8 mouse cellular contexts compared by ENCODE assay signal in the genomic region with DNA sequence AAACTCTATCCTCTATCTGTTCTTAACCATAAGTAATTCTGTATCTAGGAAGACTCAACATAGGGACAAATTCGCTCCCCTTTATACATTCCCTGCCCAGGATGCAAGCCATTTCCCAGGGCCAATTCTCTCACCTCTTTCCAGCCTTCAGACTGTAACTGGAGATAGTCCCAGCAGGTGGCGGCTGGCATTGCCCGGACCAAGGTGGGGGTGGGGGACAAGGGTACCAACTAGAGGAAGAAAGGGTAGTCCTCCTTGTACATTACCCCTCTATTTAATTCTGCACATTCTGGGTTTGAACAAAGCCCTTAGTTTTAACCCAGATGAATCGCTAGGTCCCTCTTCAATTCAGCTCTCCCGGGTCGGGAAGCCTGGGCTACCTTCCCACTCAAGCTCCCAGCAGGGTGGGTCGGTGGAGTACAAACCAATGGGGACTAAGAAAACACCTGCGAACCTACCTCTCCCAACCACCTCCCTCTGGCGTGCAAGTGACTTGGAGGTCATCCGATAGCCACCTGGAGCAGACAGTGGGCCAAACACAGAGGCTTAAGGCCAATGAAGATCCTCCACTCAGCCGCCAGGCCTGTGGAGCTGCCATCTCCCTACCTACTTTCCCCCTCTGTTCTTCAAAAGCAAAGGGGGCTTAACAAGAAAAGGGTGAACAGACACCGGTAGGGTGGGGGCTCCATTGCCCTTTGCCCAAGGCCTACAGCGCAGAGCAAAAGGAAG. TPM values are rescaled to one million over a fixed set of nuclear protein-coding genes. Genes with fewer than 3 reads are reported as not detected.
DNase-seq lines count a peak whose midpoint lies in the region; ATAC-seq and TF ChIP-seq lines count a peak whose summit lies in the region.

No protein-coding gene starts in this region.

- DNase-seq in embryo, embryonic 10.5 days (ENCODE audit: low spot score) = peak; percentile 32
- DNase-seq in embryo, embryonic 9.5 days (ENCODE audit: extremely low spot score) = no peak
- no peak for DNase-seq in embryonic facial prominence, embryonic 11.5 days (ENCODE audit: low spot score)
- no peak for DNase-seq in hindbrain, postnatal 0 days (ENCODE audit: low spot score)
- DNase-seq in midbrain, embryonic 10.5 days (ENCODE audit: low spot score) = no peak
- no peak for DNase-seq in layer of hippocampus, postnatal 10 days (ENCODE audit: low spot score in 2 of 2)
- no peak for DNase-seq in c-Kit-positive CD71-positive TER-119-positive erythroid progenitor cells, embryonic 14.5 days (ENCODE audit: low spot score)

- ATAC-seq in embryonic facial prominence, embryonic 11.5 days (replicated peaks; ENCODE audit: insufficient number of reproducible peaks, low FRiP score, low TSS enrichment, low read depth) = no peak
- no peak for ATAC-seq in hindbrain, postnatal 0 days

- no peak overlapping the region for H3K27ac ChIP-seq in embryonic facial prominence, embryonic 11.5 days (replicated peaks; ENCODE audit: low read depth, low read length)
- H3K27ac ChIP-seq in hindbrain, postnatal 0 days = peak overlapping the region; percentile 95
- H3K27ac ChIP-seq in midbrain, embryonic 10.5 days (replicated peaks) = peak overlapping the region; percentile 94

- TF ChIP-seq CTCF in C2C12 (IDR thresholded peaks at IDR 0.05; ENCODE audit: control insufficient read depth, insufficient read depth, insufficient read length) = no peak
- 0 out of 2 replicates have a peak, but pooled peaks have one; percentile 24 for TF ChIP-seq CTCF in hindbrain, postnatal 0 days (IDR thresholded peaks at IDR 0.05; ENCODE audit: low read depth)

- no peaks in the 10 kb centered on the region for H3K27me3 ChIP-seq in C2C12 (ENCODE audit: control insufficient read depth, insufficient read depth, insufficient read length)
- H3K27me3 ChIP-seq in embryonic facial prominence, embryonic 11.5 days (ENCODE audit: control insufficient read depth, insufficient read depth, low read length) = no peaks in the 10 kb centered on the region
- no peaks in the 10 kb centered on the region for H3K27me3 ChIP-seq in hindbrain, postnatal 0 days (ENCODE audit: insufficient read depth, low read length)
- H3K27me3 ChIP-seq in midbrain, embryonic 10.5 days (ENCODE audit: low read depth, poor library complexity, severe bottlenecking) = no peaks in the 10 kb centered on the region

- H3K4me1 ChIP-seq in embryonic facial prominence, embryonic 11.5 days (ENCODE audit: control insufficient read depth, insufficient read depth, low read length) = peaks cover 7% of the 10 kb centered on the region; the same call in 1 of the 2 replicates
- H3K4me1 ChIP-seq in hindbrain, postnatal 0 days (ENCODE audit: insufficient read depth, low read length) = peaks cover 7% of the 10 kb centered on the region
- peaks cover 32% of the 10 kb centered on the region for H3K4me1 ChIP-seq in midbrain, embryonic 10.5 days

- WGBS in embryonic facial prominence, embryonic 11.5 days = 20% methylated on average over 13 of the region's 13 CpGs
- 13% methylated on average over 13 of the region's 13 CpGs for WGBS in hindbrain, postnatal 0 days
- WGBS in midbrain, embryonic 10.5 days = 14% methylated on average over 13 of the region's 13 CpGs

- H3K79me3 ChIP-seq in C2C12 (ENCODE audit: low read depth) = peaks cover 17% of the 10 kb centered on the region

- peak overlapping the region; percentile 77 for H3K9ac ChIP-seq in embryonic facial prominence, embryonic 11.5 days (replicated peaks; ENCODE audit: low read length)
- H3K9ac ChIP-seq in hindbrain, postnatal 0 days (replicated peaks; ENCODE audit: low read length) = peak overlapping the region; percentile 81

- peaks cover 34% of the 10 kb centered on the region for H3K36me3 ChIP-seq in C2C12 (ENCODE audit: control insufficient read depth, insufficient read depth)
- H3K36me3 ChIP-seq in embryonic facial prominence, embryonic 11.5 days (replicated peaks; ENCODE audit: control insufficient read depth, insufficient read depth, low read depth, low read length) = peaks cover 6% of the 10 kb centered on the region
- H3K36me3 ChIP-seq in hindbrain, postnatal 0 days (ENCODE audit: insufficient read depth, low read length) = peaks cover 27% of the 10 kb centered on the region
- H3K36me3 ChIP-seq in midbrain, embryonic 10.5 days = peaks cover 43% of the 10 kb centered on the region

- H3K4me2 ChIP-seq in embryonic facial prominence, embryonic 11.5 days (ENCODE audit: low read depth, low read length) = peak overlapping the region; percentile 89
- H3K4me2 ChIP-seq in hindbrain, postnatal 0 days (ENCODE audit: low read depth, low read length) = peak overlapping the region; percentile 95

- no peaks in the 10 kb centered on the region for H3K9me3 ChIP-seq in embryonic facial prominence, embryonic 11.5 days (replicated peaks; ENCODE audit: control insufficient read depth, low read length)
- no peaks in the 10 kb centered on the region for H3K9me3 ChIP-seq in hindbrain, postnatal 0 days (ENCODE audit: low read length)
- H3K9me3 ChIP-seq in midbrain, embryonic 10.5 days (replicated peaks) = no peaks in the 10 kb centered on the region

- H3K79me2 ChIP-seq in C2C12 (ENCODE audit: control insufficient read depth, insufficient read depth) = peaks cover 48% of the 10 kb centered on the region

- peak overlapping the region; percentile 95 for H3K4me3 ChIP-seq in C2C12 (ENCODE audit: insufficient read depth, poor library complexity, severe bottlenecking)
- peak overlapping the region; percentile 86 for H3K4me3 ChIP-seq in embryonic facial prominence, embryonic 11.5 days (ENCODE audit: low read depth, low read length)
- peak overlapping the region; percentile 83 for H3K4me3 ChIP-seq in hindbrain, postnatal 0 days (ENCODE audit: low read length)
- H3K4me3 ChIP-seq in midbrain, embryonic 10.5 days = peak overlapping the region; percentile 74

- H3ac ChIP-seq in C2C12 (ENCODE audit: control insufficient read depth, insufficient read length, low read depth) = peak overlapping the region; percentile 92

TF ChIP-seq in C2C12, 6 proteins besides CTCF, POLR2A, EP300 and RAD21:
- TF ChIP-seq MYOG (IDR thresholded peaks at IDR 0.05; ENCODE audit: control insufficient read depth, extremely low read depth, insufficient read length) (no peak), MAX (IDR thresholded peaks at IDR 0.05) (no peak), USF1 (IDR thresholded peaks at IDR 0.05; ENCODE audit: low read depth) (no peak), FOSL1 (IDR thresholded peaks at IDR 0.05; ENCODE audit: insufficient read depth, low read length, poor library complexity, severe bottlenecking) (no peak), MYOD1 (IDR thresholded peaks at IDR 0.05; ENCODE audit: control insufficient read depth, insufficient read length, low read depth) (no peak), CEBPB (IDR thresholded peaks at IDR 0.05; ENCODE audit: low read depth) (no peak)

RNA-seq across cellular contexts. Expression of a gene that starts 1.4 kb away (rescaled TPM):
- polyA plus RNA-seq in C2C12 (2012; fragmentation: generic; extraction: Trizol) = 15.3 TPM
- 18.0 and 23.0 TPM in 2 replicates for polyA plus RNA-seq in embryonic facial prominence, embryonic 11.5 days (2014; fragmentation: Nextera tagmentation; extraction: Ambion mirVana)
- 34.1 and 35.4 TPM in 2 replicates for total RNA-seq in hindbrain, postnatal 0 days (2014; rRNA removed)
- 17.3 and 18.0 TPM in 2 replicates for polyA plus RNA-seq in hindbrain, postnatal 0 days (2015; fragmentation: Nextera tagmentation; extraction: Ambion mirVana)
- 40.0 and 42.2 TPM in 2 replicates for polyA plus RNA-seq in midbrain, embryonic 10.5 days (2016; fragmentation: Nextera tagmentation; extraction: Ambion mirVana)
- total RNA-seq in layer of hippocampus, postnatal 10 days (2021) = 10 to 100 TPM; 26.4 to 30.8 TPM

RNA-seq across cellular contexts. Expression of a gene that starts 28.6 kb away (rescaled TPM):
- 264 TPM for polyA plus RNA-seq in C2C12 (2012; fragmentation: generic; extraction: Trizol)
- polyA plus RNA-seq in embryonic facial prominence, embryonic 11.5 days (2014; fragmentation: Nextera tagmentation; extraction: Ambion mirVana) = 311 and 325 TPM in 2 replicates
- total RNA-seq in hindbrain, postnatal 0 days (2014; rRNA removed) = 208 and 210 TPM in 2 replicates
- 267 and 272 TPM in 2 replicates for polyA plus RNA-seq in hindbrain, postnatal 0 days (2015; fragmentation: Nextera tagmentation; extraction: Ambion mirVana)
- 341 and 345 TPM in 2 replicates for polyA plus RNA-seq in midbrain, embryonic 10.5 days (2016; fragmentation: Nextera tagmentation; extraction: Ambion mirVana)
- total RNA-seq in layer of hippocampus, postnatal 10 days (2021) = 100 to 1,000 TPM; 160 to 174 TPM

RNA-seq across cellular contexts. Expression of a gene that starts 39.3 kb away (rescaled TPM):
- polyA plus RNA-seq in C2C12 (2012; fragmentation: generic; extraction: Trizol) = 33.2 TPM
- polyA plus RNA-seq in embryonic facial prominence, embryonic 11.5 days (2014; fragmentation: Nextera tagmentation; extraction: Ambion mirVana) = 25.1 and 30.1 TPM in 2 replicates
- total RNA-seq in hindbrain, postnatal 0 days (2014; rRNA removed) = 57.1 and 85.4 TPM in 2 replicates
- polyA plus RNA-seq in hindbrain, postnatal 0 days (2015; fragmentation: Nextera tagmentation; extraction: Ambion mirVana) = 19.2 and 22.7 TPM in 2 replicates
- 21.4 and 24.9 TPM in 2 replicates for polyA plus RNA-seq in midbrain, embryonic 10.5 days (2016; fragmentation: Nextera tagmentation; extraction: Ambion mirVana)
- total RNA-seq in layer of hippocampus, postnatal 10 days (2021) = 10 to 100 TPM; 46.5 to 50.7 TPM

RNA-seq across cellular contexts. Expression of a gene that starts 60.0 kb away (rescaled TPM):
- polyA plus RNA-seq in C2C12 (2012; fragmentation: generic; extraction: Trizol) = 3.0 TPM
- 10.8 and 12.5 TPM in 2 replicates for polyA plus RNA-seq in embryonic facial prominence, embryonic 11.5 days (2014; fragmentation: Nextera tagmentation; extraction: Ambion mirVana)
- 13.9 and 18.3 TPM in 2 replicates for total RNA-seq in hindbrain, postnatal 0 days (2014; rRNA removed)
- 5.4 and 5.8 TPM in 2 replicates for polyA plus RNA-seq in hindbrain, postnatal 0 days (2015; fragmentation: Nextera tagmentation; extraction: Ambion mirVana)
- 4.9 and 5.1 TPM in 2 replicates for polyA plus RNA-seq in midbrain, embryonic 10.5 days (2016; fragmentation: Nextera tagmentation; extraction: Ambion mirVana)
- total RNA-seq in layer of hippocampus, postnatal 10 days (2021) = 10 to 100 TPM; 20.1 to 21.3 TPM
